Mouse (Mus musculus) liver, adult 2 months (tissue): ENCODE measurements around the gene Rapgef3. TPM values are rescaled to one million over a fixed set of nuclear protein-coding genes. Genes with fewer than 3 reads are reported as not detected.

Experiments
- DNase-seq: peaks from one replicate; pipeline ENCODE4 v3.0.0-alpha.2; 2011; ENCODE audit warnings: low read depth, low spot score; ENCODE audit errors: extremely low read depth
- H3K27ac ChIP-seq: fragments of 200-500 bp; replicated peaks from 2 replicates; pipeline ENCODE4 v1.5.1; 2012; ENCODE audit warnings: low read depth, mild to moderate bottlenecking, control low read depth, inconsistent platforms, low read length; ENCODE audit not compliant: insufficient read depth
- H3K27me3 ChIP-seq: fragments of 200-500 bp; 2 replicates; pipeline ENCODE4 v1.6.1; 2012; ENCODE audit warnings: mild to moderate bottlenecking, moderate library complexity, low read length, inconsistent platforms; ENCODE audit not compliant: control insufficient read depth, insufficient read depth
- H3K36me3 ChIP-seq: fragments of 200-500 bp; 2 replicates; pipeline ENCODE4 v1.6.1; 2012; ENCODE audit warnings: low read length, inconsistent platforms; ENCODE audit not compliant: control insufficient read depth, insufficient read depth
- H3K4me1 ChIP-seq: fragments of 200-500 bp; 2 replicates; pipeline ENCODE4 v1.6.1; 2011; ENCODE audit warnings: low read length; ENCODE audit not compliant: control insufficient read depth, insufficient read depth
- H3K4me3 ChIP-seq: fragments of 200-500 bp; 2 replicates; pipeline ENCODE4 v1.5.1; 2011; ENCODE audit warnings: low read depth, mild to moderate bottlenecking, control low read depth, low read length, moderate library complexity; ENCODE audit not compliant: insufficient read depth
- H3K79me2 ChIP-seq: fragments of 200-500 bp; 2 replicates; pipeline ENCODE4 v1.6.1; 2012; ENCODE audit warnings: inconsistent platforms, mild to moderate bottlenecking, low read length, moderate library complexity; ENCODE audit not compliant: control insufficient read depth, insufficient read depth
- H3K9ac ChIP-seq: fragments of 200-500 bp; 2 replicates; pipeline ENCODE4 v1.6.1; 2012; ENCODE audit warnings: low read depth, mild to moderate bottlenecking, control low read depth, inconsistent platforms, low read length
- CTCF ChIP-seq: fragments of 200-500 bp; IDR thresholded peaks from 2 replicates; pipeline ENCODE4 v1.5.1; 2011; ENCODE audit warnings: low read depth, low read length, control low read depth
- POLR2A ChIP-seq: fragments of 200-500 bp; IDR thresholded peaks from 2 replicates; pipeline ENCODE4 v1.6.1; 2011; ENCODE audit warnings: low read length, control low read depth; ENCODE audit not compliant: insufficient read depth; ENCODE audit errors: extremely low read depth
- WGBS: fragments of 180-500 bp; shearing (Covaris S2); methylation state at CpG from one replicate; pipeline ENCODE4 v1.1.7; 2018; 5-methylcytosine and 5-hydroxymethylcytosine counted together
- polyA plus RNA-seq: library from polyadenylated mRNA; depleted of rRNA; stranded (reverse); fragments of >200 nt; gene quantifications from 2 replicates; pipeline ENCODE4 v1.2.3, GENCODE M21; 2012
- total RNA-seq: library from RNA; depleted of rRNA; stranded (reverse); fragments of >200 nt; gene quantifications from 2 replicates; pipeline ENCODE4 v1.2.3, GENCODE M21; 2014

Gene Rapgef3
- total and polyA plus RNA-seq, 2 experiments: 1.8 to 4.9 TPM

DNA sequence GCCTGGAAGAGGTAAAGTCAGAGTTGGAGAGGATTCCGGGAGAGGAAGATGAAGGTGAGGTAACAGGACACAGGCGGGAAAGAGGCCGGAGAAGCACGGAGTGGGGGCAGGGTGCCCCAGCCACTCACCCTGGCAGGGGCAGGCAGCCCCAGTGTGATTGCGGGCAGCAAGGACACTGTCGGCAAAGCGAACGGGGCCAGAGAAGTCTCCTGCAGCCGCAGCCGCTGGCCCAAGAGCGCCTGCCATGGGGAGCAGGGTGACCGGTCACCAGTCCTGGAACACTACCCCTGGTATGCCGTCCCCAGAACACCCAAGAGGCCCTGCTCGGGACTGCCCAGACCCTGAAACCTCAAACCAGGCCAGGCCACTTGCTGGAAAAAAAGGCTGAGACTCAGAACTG is 40.8 kb upstream of the Rapgef3 start:
- H3K27me3 ChIP-seq: no peaks in the 10 kb centered on the region
- no peak for DNase-seq
- WGBS: 88% methylated on average over 14 of the region's 14 CpGs
- H3K27ac ChIP-seq: no peak overlapping the region
- no peaks in the 10 kb centered on the region for H3K4me1 ChIP-seq
- no peaks in the 10 kb centered on the region for H3K36me3 ChIP-seq
- H3K79me2 ChIP-seq: no peaks in the 10 kb centered on the region
- no peak overlapping the region for H3K4me3 ChIP-seq
- H3K9ac ChIP-seq: no peak overlapping the region
- TF ChIP-seq POLR2A (no peak), CTCF (no peak)

DNA sequence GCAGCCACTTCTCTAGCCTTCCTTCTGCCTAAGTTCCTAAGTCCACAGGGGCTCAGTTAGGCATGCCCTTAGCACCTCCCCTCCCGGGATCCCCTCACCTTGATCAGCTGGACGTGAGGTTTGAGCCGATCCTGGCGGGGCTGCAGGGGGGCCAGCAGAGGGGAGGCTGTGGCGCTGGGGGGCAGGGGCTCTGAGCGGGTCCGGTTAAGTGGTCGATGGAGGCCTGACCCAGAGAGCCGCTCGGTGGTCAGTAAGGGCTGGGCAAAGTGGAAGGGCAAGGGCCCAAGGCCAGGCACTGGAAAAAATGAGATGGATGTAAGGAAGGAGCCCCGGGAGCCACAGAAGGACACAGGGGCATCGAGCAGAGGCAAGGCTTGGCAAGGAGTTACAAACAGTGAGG is 40.1 kb upstream of the Rapgef3 start:
- Histone ChIP-seq H3K36me3 (no peaks in the 10 kb centered on the region), H3K4me1 (no peaks in the 10 kb centered on the region), H3K79me2 (no peaks in the 10 kb centered on the region), H3K9ac (no peak overlapping the region), H3K27ac (no peak overlapping the region), H3K4me3 (no peak overlapping the region), H3K27me3 (no peaks in the 10 kb centered on the region)
- no peak for DNase-seq
- WGBS: 79% methylated on average over 12 of the region's 12 CpGs
- TF ChIP-seq POLR2A (no peak), CTCF (no peak)

DNA sequence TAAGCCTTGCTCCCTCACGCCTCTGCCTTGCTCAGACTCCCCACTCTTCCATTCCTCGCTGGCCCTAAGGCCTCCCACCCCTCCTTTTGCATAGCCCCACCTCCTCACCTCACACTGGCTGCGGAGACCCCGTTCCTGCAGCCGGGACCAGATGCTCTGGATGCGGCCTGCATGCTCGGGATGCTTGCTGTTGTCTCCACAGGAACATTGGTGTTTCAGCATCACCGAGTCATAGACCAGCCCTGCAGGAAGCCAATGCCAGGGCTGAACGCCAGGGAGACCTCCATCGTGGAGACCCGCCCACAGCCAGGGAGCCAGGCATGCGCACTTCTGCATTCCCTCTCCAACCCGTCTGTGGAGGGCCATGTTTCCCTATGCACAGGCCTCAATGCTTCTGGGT is 34.8 kb upstream of the Rapgef3 start:
- Histone ChIP-seq H3K36me3 (peaks cover 2% of the 10 kb centered on the region; the same call in 1 of the 2 replicates), H3K27me3 (peaks cover 2% of the 10 kb centered on the region; the same call in 1 of the 2 replicates), H3K9ac (no peak overlapping the region), H3K79me2 (no peaks in the 10 kb centered on the region), H3K27ac (no peak overlapping the region), H3K4me1 (no peaks in the 10 kb centered on the region), H3K4me3 (no peak overlapping the region)
- WGBS: 45% methylated on average over 13 of the region's 13 CpGs
- no peak for DNase-seq
- no peak for TF ChIP-seq POLR2A
- no peak for TF ChIP-seq CTCF

DNA sequence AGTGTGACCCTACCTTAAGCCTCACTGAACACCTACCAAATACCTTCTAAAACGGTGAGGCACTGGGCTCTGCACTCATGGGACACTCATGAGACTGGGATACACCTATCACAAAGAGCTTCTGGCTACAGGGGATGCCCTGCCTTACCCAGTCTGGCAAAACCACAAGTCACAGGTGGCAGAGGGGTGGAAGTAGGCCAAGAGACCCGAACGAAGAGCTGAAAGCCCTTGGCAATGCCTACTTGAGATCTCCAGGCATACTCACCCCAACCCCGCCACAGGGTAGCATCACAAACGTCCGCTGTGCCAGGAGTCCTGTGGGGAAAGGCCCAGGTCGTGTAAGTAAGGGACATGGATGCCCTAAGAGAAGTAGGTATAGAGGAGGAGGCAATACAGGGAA is 34.0 kb upstream of the Rapgef3 start:
- DNase-seq: no peak
- Histone ChIP-seq H3K9ac (no peak overlapping the region), H3K79me2 (no peaks in the 10 kb centered on the region), H3K27ac (no peak overlapping the region), H3K4me3 (no peak overlapping the region), H3K36me3 (peaks cover 2% of the 10 kb centered on the region; the same call in 1 of the 2 replicates), H3K27me3 (peaks cover 2% of the 10 kb centered on the region; the same call in 1 of the 2 replicates), H3K4me1 (no peaks in the 10 kb centered on the region)
- TF ChIP-seq POLR2A (no peak), CTCF (no peak)
- 83% methylated on average over 7 of the region's 7 CpGs for WGBS

DNA sequence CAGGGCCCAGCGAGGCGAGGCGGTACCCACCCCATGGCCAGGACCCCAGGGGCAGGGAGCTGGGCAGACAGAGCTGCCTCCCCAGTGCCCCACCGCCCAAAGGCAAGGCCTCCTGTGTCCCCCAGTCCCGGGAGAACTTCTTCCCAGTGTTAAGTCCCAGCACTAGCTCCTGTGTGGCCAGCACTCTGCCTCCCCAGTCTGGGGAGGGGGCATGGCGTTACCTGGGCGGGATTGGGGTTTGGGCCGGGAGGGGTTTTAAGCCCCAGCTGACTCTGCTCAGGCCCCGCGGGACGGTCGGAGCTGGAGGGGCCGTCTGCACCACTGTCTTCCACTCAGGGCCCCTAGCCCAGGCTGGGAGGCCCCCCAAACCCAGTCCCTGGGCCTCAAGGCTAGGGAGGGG is 33.1 kb upstream of the Rapgef3 start:
- Histone ChIP-seq H3K27me3 (peaks cover 2% of the 10 kb centered on the region; the same call in 1 of the 2 replicates), H3K4me3 (no peak overlapping the region), H3K4me1 (no peaks in the 10 kb centered on the region), H3K9ac (no peak overlapping the region), H3K79me2 (no peaks in the 10 kb centered on the region), H3K36me3 (peaks cover 2% of the 10 kb centered on the region; the same call in 1 of the 2 replicates), H3K27ac (no peak overlapping the region)
- TF ChIP-seq POLR2A (no peak), CTCF (no peak)
- DNase-seq: no peak
- WGBS: 86% methylated on average over 13 of the region's 13 CpGs

DNA sequence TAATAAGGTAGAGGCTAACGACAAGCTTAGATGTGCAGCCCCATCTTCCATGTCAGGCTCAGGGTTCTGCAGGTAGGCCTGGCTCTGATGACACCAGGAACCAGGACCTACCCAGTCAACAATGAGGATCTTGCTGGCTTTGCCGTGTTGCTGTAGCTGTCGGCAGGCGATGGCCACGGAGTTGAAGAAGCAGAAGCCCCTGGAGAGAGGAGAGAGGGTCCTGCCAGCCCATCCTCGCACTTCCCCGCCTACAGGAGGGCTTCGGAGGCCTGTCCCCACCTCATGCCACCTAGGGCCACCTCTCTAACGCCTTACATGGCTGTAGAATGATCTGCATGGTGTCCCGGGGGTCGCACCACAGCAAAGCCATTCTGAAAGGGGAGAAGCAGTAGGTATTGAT is 31.7 kb upstream of the Rapgef3 start:
- Histone ChIP-seq H3K9ac (no peak overlapping the region), H3K4me1 (no peaks in the 10 kb centered on the region), H3K27me3 (peaks cover 2% of the 10 kb centered on the region; the same call in 1 of the 2 replicates), H3K36me3 (peaks cover 2% of the 10 kb centered on the region; the same call in 1 of the 2 replicates), H3K27ac (no peak overlapping the region), H3K79me2 (no peaks in the 10 kb centered on the region), H3K4me3 (no peak overlapping the region)
- 87% methylated on average over 11 of the region's 11 CpGs for WGBS
- no peak for DNase-seq
- TF ChIP-seq POLR2A: no peak
- no peak for TF ChIP-seq CTCF
